Comparison of ENCODE assay signal across 12 mouse cellular contexts in genomic region chr4:154570451-154570881, GRCm38 (mm10).
DNase-seq lines count a peak whose midpoint lies in the region; ATAC-seq and TF ChIP-seq lines count a peak whose summit lies in the region.
"Had no signal": no experiment of that assay in that cellular context is flagged by ENCODE, and none has a peak within 500 bp of the region (broad histone marks: within the 10 kb centered on the region; RNA-seq: fewer than 3 reads in every experiment).

No protein-coding gene starts in this region.

- peak; percentile 91 for DNase-seq in embryo, embryonic 10 days (ENCODE audit: low spot score)
- DNase-seq in hindbrain, embryonic 11.5 days (ENCODE audit: low spot score): peak; percentile 35
- DNase-seq in midbrain, embryonic 11.5 days (ENCODE audit: low spot score, missing footprints): no peak
- no peak for DNase-seq in testis, postnatal 14 days (ENCODE audit: low spot score)
- DNase-seq in adrenal gland, adult 18-20 months (ENCODE audit: low spot score in 2 of 2): no peak
- DNase-seq: adrenal gland, postnatal 10 days; cerebellum, adult 2 months; gastrocnemius, adult 2 months; left cerebral cortex, postnatal 4 days had no signal

- 0 out of 2 replicates have a peak overlapping the region, but pooled peaks have one; percentile 15 for H3K9ac ChIP-seq in hindbrain, embryonic 11.5 days (ENCODE audit: low read depth, low read length)
- H3K9ac ChIP-seq in midbrain, embryonic 11.5 days (ENCODE audit: low read length): peak overlapping the region; percentile 37; the same call in 1 of the 2 replicates

- peaks cover 19% of the 10 kb centered on the region for H3K27me3 ChIP-seq in E14TG2a.4 (ENCODE audit: insufficient read depth, low read length)
- no peaks in the 10 kb centered on the region for H3K27me3 ChIP-seq in hindbrain, embryonic 11.5 days (ENCODE audit: control insufficient read depth, insufficient read depth, low read length)
- no peaks in the 10 kb centered on the region; the same call in none of the 2 replicates for H3K27me3 ChIP-seq in midbrain, embryonic 11.5 days (ENCODE audit: control insufficient read depth, insufficient read depth, low read length)

- peak overlapping the region; percentile 36; the same call in 1 of the 2 replicates for H3K27ac ChIP-seq in hindbrain, embryonic 11.5 days (ENCODE audit: low read depth, low read length)
- peak overlapping the region; percentile 11; the same call in 1 of the 2 replicates for H3K27ac ChIP-seq in midbrain, embryonic 11.5 days (ENCODE audit: low read depth, low read length)
- H3K27ac ChIP-seq: gastrocnemius, adult 2 months had no signal

- H3K9me3 ChIP-seq in E14TG2a.4 (ENCODE audit: low read length): no peaks in the 10 kb centered on the region
- no peaks in the 10 kb centered on the region for H3K9me3 ChIP-seq in hindbrain, embryonic 11.5 days (ENCODE audit: control insufficient read depth, low read length)
- no peaks in the 10 kb centered on the region for H3K9me3 ChIP-seq in midbrain, embryonic 11.5 days (ENCODE audit: control insufficient read depth, low read length)
- H3K9me3 ChIP-seq: megakaryocyte, embryonic 14.5 days had no signal

- peaks cover 14% of the 10 kb centered on the region for H3K4me1 ChIP-seq in E14TG2a.4 (replicated peaks; ENCODE audit: low read depth, low read length)
- peaks cover 18% of the 10 kb centered on the region; the same call in 1 of the 2 replicates for H3K4me1 ChIP-seq in hindbrain, embryonic 11.5 days (replicated peaks; ENCODE audit: control insufficient read depth, insufficient read depth, low read length)
- peaks cover 32% of the 10 kb centered on the region for H3K4me1 ChIP-seq in midbrain, embryonic 11.5 days (ENCODE audit: control insufficient read depth, insufficient read depth, low read length)
- H3K4me1 ChIP-seq: megakaryocyte, embryonic 14.5 days had no signal

- peak; percentile 53 for ATAC-seq in hindbrain, embryonic 11.5 days (ENCODE audit: low FRiP score)
- peak; percentile 65 for ATAC-seq in midbrain, embryonic 11.5 days (ENCODE audit: low FRiP score)
- no peak for ATAC-seq in megakaryocyte, adult 5-6 weeks (ENCODE audit: poor library complexity, severe bottlenecking)

- TF ChIP-seq CTCF in E14TG2a.4 (conservative IDR thresholded peaks at IDR 0.05; ENCODE audit: low read length): no peak

- 11% methylated on average over 10 of the region's 10 CpGs for WGBS in hindbrain, embryonic 11.5 days
- 7% methylated on average over 10 of the region's 10 CpGs for WGBS in midbrain, embryonic 11.5 days

- no peaks in the 10 kb centered on the region for H3K36me3 ChIP-seq in E14TG2a.4 (ENCODE audit: insufficient read depth, low read length)
- no peaks in the 10 kb centered on the region for H3K36me3 ChIP-seq in hindbrain, embryonic 11.5 days (ENCODE audit: control insufficient read depth, insufficient read depth, low read length)
- no peaks in the 10 kb centered on the region for H3K36me3 ChIP-seq in midbrain, embryonic 11.5 days (ENCODE audit: control insufficient read depth, insufficient read depth, low read length)

- peak overlapping the region; percentile 37; the same call in 1 of the 2 replicates for H3K4me3 ChIP-seq in E14TG2a.4 (replicated peaks; ENCODE audit: low read length)
- no peak overlapping the region for H3K4me3 ChIP-seq in hindbrain, embryonic 11.5 days (ENCODE audit: low read depth, low read length)
- H3K4me3 ChIP-seq in midbrain, embryonic 11.5 days (ENCODE audit: low read depth, low read length): no peak overlapping the region
- H3K4me3 ChIP-seq: gastrocnemius, adult 2 months; megakaryocyte, embryonic 14.5 days had no signal

- H3K4me2 ChIP-seq in hindbrain, embryonic 11.5 days (replicated peaks; ENCODE audit: low read depth, low read length): no peak overlapping the region
- peak overlapping the region; percentile 13; the same call in 1 of the 2 replicates for H3K4me2 ChIP-seq in midbrain, embryonic 11.5 days

Comparison
In these comparisons a context has a peak if more than half of its experiments do, and no peak if none do; other contexts are left out.
1. DNase-seq: peak in embryo, embryonic 10 days (single experiment) and hindbrain, embryonic 11.5 days (single experiment); none in midbrain, embryonic 11.5 days (single experiment), testis, postnatal 14 days (single experiment) and adrenal gland, adult 18-20 months (0 of 2).